Mouse (Mus musculus) lung, postnatal 10 days (tissue): Measurements from ENCODE around the gene Aire.
A peak's percentile ranks its signal among the peaks of the same experiment; 100 is the strongest.

Experiments
- DNase-seq: peaks from one replicate; pipeline ENCODE4 v3.0.0; 2021

Gene Aire

DNA sequence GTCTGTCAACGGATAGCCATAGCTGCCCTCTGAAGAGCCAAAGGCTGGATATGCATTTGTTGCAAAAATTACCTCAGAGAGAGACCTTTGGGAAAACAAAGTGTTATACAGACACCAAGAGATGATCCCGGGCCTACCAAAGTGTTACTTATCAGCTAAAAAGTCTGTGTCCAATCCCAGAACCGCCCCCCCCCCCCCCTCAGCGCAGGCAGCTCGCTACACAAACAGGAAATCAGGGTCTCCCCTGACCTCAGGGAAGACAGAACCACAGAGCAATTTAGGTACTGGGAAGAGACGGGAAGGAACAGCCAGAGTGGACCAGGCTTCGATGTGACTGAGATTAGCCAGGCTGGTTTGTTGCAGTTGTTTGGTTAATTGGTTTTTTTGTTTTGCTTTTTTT is 36.2 kb downstream of the Aire start:
- no peak for DNase-seq

DNA sequence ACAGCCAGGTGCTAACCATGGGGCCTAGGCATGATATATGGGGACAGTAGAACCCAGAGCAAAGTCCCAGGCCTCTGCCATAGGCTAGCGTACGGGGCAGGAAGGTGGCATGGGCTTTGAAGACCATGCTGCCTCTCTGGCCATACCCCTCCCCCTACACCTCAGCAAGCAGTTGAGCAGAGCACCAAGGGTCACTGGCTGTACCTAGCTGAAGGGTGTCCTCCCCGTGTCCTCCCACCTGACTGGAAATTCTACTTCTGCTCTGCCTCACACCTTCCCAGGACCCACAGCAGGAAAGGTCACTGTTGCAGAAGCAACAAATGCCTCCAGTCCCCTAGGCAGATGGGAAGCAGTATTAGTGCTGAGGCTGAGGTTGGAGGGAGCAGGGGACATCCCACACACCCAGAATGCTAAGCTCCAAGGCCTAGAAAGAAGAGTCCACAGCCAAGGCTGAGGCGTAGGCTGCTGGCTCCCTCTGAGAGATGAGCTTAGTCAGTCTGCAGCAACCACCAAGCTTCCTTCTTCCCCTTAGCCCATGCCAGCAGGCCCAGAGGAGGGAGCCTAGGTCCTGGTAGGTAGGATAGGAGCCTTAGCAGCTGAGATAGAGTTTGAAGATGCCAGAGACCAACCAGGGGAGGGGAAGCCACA is 37.5 kb downstream of the Aire start:
- DNase-seq, result no peak

DNA sequence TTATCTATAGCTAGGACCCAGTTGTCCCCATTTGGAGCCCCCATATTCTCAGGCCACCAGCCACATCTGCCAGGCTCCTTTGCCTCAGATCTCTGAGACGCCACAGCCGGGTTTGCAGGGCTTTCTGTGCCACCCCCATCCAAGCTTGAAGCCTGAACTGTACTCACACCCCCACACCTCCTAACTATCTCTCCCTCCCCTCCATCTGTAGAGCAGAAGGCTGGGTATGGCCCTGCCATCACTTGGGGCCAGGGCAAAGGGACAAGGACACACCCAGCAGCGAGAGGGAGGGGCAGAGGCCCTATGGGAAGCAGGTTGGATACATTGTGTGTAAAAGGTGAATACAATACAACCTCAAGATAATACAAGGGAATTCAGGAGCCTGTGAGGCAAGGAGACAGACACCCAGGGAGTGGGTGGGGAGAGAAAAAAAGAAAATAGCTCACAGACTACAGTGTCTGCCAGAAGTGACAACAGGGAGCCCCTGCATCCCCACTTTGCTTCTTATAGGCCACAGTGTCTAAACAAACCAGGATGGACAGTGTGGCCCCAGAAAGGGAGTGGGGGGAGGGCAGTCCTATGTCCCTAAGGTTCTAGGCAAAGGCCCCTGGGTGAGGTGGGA is 38.8 kb downstream of the Aire start:
- no peak for DNase-seq

DNA sequence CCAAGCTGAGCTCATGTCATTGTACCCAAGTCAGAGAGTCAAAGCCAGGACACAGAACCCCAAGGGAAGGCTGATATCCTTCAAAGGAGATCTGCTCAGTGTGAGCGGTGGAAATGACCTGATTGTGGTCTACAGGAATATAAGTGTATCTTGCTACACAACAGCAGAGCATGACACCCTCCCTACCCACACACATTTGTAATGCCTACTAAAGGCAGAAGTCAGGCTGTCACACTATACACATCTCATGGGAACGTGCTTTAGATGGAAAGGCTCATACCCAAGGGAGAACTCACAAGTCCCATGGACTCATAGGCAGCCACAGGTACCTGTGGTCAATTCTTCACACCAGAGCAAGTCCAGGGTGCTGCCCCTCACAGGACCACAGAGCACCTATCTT is 41.1 kb downstream of the Aire start:
- DNase-seq, result no peak

DNA sequence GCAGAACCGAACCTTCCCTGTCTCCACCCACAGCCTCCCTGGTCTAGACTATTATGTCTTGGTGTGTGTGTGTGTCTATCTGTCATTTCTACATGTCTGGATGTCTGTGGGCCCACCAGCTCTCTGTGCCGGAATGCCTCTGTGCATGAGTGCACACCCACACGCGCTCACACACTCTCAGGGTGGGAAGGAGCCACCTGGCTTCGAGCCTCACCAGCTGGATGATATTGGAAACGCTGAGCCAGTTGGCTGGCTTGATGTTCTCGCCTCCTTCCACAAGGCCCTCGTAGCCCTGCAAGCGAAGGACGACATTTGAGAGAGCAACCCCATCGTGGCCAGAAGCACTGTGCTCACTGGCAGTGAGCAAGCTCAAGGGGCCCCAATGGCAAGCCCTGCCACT is 41.6 kb downstream of the Aire start:
- peak; percentile 52 for DNase-seq

DNA sequence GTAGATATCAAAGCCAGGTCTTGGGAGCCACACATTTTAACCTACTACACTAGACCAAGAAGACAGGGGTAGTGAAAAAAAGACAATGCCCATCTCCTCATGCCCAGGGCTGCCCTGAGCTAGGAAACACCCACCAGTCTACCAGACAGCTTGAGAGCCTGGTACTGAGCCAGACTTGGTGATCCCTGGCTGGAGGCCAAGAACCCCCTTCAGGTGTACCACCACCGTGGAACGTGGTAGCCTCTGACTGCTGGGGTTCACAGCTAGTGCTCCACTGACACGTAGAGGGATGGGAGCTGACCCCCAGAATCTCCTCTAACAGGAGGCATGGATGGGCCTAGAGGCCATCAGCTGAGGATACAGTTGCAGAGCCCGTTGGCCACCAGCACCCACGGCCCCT is 43.2 kb downstream of the Aire start:
- no peak for DNase-seq

DNA sequence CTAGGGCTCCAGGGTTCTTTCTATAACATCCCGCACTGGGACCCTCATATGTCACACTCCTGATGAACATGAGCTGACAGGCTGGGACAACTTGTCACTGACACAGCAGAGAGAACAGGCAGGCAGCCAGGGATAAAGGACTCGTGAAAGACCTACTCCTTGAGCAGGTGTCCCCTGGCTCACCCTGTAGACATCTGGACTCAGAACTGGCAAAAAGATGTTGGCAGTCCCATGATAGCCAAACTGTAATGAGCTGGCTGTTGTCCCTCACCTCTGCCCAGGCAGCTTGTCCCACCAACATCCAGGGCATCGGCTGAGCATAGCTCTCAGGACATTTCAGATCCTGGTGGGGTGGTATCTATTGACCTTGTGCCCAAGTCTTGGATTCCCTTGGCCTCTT is 47.8 kb downstream of the Aire start:
- no peak for DNase-seq

DNA sequence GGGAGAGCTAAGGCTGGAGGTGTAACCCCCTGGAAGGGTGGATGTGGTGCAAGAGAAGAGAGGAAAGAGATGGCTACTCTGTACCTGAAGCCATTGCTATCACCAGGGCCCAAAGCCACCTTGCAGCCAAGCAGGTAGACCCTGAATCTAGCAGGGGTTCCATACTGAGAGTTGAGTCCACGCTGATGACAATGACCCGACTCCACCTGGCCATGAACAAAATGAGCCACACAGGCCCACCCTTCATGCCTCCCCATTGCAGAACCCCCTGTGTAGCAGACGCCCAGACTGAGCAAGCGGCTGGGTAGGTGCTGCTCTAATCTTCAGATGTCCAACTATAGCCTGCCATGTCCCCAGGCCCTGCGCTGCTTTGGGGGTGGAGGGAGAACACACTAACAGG is 57.6 kb downstream of the Aire start:
- DNase-seq, result no peak

DNA sequence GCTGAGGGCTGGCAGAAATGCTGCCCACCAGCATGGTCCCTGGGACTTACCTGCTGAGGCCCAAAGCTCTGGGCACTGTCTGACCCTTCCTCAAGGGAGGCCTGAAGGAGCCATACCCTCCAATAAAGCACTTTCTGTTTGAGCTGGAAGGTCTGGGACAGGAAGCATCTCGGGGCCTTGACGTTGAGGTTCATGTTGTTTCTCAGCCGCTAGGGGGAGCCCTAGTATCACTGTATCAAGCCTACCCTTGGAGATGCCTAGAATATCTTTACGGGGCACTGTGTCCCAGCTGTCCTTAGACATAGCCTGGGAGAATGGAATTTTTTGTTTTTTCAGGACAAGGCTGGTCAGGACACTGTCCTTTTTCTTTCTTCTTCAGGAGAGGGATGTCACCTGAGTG is 58.8 kb downstream of the Aire start:
- peak; percentile 82 for DNase-seq
